Mouse (Mus musculus) brain, embryonic 18.5 days (tissue): ENCODE results near the gene Zfp276.
"Not testable (repeated sequence)": the region's sequence is repeated elsewhere in the genome, so short reads cannot be mapped to it uniquely, and the experiment has no call there.

Experiments
- DNase-seq: peaks from one replicate; pipeline ENCODE4 v3.0.0-alpha.2; 2012; ENCODE audit warnings: low read depth, low spot score

The Zfp276 gene

GRCm38 (mm10) chr8:123254099-123254885, at the start of gene Zfp276, which contains the start of gene Vps9d1:
Gene Zfp276, plus strand, starts transcription at chr8:123254195.
Gene Vps9d1, minus strand, starts transcription at chr8:123254348.
- peak; percentile 57 for DNase-seq

GRCm38 (mm10) chr8:123211876-123212275, 42.1 kb upstream of the Zfp276 start:
- no peak for DNase-seq

- peak; percentile 78 for DNase-seq
These were observed 41.5 kb upstream of the Zfp276 start, which contains the start of the genes Chmp1a and Spata33 for GRCm38 (mm10) chr8:123212321-123213117. Gene Chmp1a, minus strand, starts transcription at chr8:123212763. Gene Spata33, plus strand, starts transcription at chr8:123212832.

GRCm38 (mm10) chr8:123213118-123213772, 40.8 kb upstream of the Zfp276 start:
- no peak for DNase-seq

GRCm38 (mm10) chr8:123215430-123215829, 38.6 kb upstream of the Zfp276 start:
- no peak for DNase-seq

GRCm38 (mm10) chr8:123220917-123221316, 33.1 kb upstream of the Zfp276 start:
- DNase-seq: no peak

GRCm38 (mm10) chr8:123224278-123225266, 29.4 kb upstream of the Zfp276 start, which contains the start of gene Cdk10:
Gene Cdk10, plus strand, starts transcription at chr8:123224842.
- DNase-seq: peak; percentile 75

- no peak for DNase-seq
These were observed 25.6 kb upstream of the Zfp276 start for GRCm38 (mm10) chr8:123228416-123228815.

GRCm38 (mm10) chr8:123230326-123230725, 23.7 kb upstream of the Zfp276 start:
- not testable (repeated sequence) for DNase-seq

GRCm38 (mm10) chr8:123231742-123232141, 22.3 kb upstream of the Zfp276 start:
- DNase-seq: no peak

GRCm38 (mm10) chr8:123232553-123232952, 21.4 kb upstream of the Zfp276 start:
- no peak for DNase-seq

- no peak for DNase-seq
These were observed 20.7 kb upstream of the Zfp276 start for GRCm38 (mm10) chr8:123233300-123233699.

GRCm38 (mm10) chr8:123233760-123234159, 20.2 kb upstream of the Zfp276 start:
- no peak for DNase-seq

GRCm38 (mm10) chr8:123234918-123235519, 19.0 kb upstream of the Zfp276 start:
- DNase-seq: no peak

- no peak for DNase-seq
These were observed 18.2 kb upstream of the Zfp276 start, which contains the start of gene Spata2l for GRCm38 (mm10) chr8:123235520-123236497. Gene Spata2l, minus strand, starts transcription at chr8:123236233.

- no peak for DNase-seq
These were observed 14.6 kb upstream of the Zfp276 start for GRCm38 (mm10) chr8:123239398-123239797.

- no peak for DNase-seq
These were observed 11.7 kb upstream of the Zfp276 start for GRCm38 (mm10) chr8:123242107-123242923.

- DNase-seq: no peak
These were observed 10.9 kb upstream of the Zfp276 start for GRCm38 (mm10) chr8:123243053-123243452.
